Mouse (Mus musculus) Muller cell, postnatal 12 days (primary cell): Measurements from ENCODE around the gene Pld4.

ENCODE experiments used
- DNase-seq: peaks from one replicate; pipeline ENCODE4 v3.0.0-alpha.2; 2015; ENCODE audit errors: inconsistent ontology term

Gene Pld4

DNA sequence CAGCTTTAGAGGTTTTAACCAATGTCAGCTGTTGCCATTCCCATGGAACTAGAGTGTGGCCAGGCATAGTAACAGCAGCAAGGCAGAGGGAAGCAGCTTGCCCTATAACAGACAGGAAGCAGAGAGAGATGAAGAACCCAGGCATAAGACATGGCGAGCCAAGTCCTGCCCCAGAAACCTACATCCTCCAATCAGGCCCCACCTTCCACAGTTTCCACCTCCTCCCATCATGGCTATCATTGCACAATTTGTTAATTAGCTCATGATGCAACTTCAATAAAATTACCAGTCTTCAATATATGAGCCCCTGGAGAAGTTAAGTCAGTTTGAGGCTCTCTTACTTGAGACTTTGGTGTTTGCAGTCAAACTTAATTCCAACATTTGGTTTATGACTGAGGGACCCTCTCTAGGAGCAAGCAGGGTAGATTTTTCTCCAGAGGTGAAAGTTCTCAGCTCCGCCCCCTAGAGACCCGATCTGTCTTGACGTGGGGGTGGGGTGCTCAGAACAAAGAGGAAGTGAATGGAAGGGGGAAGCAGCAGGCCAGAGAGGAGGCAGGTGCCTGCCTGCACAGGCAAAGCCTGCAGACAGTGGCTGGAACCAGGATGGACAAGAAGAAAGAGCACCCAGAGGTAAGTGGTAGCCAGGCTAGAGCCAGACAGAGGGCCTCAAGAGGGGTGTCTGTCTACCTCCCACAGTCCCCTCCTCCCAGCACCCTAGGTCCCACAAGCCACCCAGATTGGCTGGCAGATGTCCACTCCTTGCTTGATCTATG lies at the start of gene Pld4:
Gene Pld4 (plus strand): TSS at position 502 of the 773 bp plus-strand sequence.
- DNase-seq, result no peak

DNA sequence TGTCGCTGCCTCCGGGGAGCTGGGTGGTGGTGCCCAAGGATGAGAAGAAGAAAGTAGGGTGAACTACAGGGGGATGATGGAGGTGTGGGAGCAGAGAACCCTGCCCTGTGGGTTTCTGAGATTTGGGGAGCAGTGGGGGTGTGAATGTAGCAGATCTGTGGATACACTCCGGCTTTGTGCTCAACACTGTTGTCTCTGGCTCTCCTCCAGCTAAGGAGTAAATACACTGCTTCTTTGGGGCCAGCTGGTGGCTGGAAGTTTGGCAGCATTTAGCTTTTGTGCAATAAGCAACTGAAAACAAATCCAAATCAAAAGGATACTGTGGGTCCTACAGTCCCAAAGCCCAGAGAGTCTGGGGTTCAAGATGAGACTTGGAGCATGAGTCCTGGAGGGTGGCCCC lies 46.5 kb upstream of the Pld4 start:
- DNase-seq, result peak; percentile 40

DNA sequence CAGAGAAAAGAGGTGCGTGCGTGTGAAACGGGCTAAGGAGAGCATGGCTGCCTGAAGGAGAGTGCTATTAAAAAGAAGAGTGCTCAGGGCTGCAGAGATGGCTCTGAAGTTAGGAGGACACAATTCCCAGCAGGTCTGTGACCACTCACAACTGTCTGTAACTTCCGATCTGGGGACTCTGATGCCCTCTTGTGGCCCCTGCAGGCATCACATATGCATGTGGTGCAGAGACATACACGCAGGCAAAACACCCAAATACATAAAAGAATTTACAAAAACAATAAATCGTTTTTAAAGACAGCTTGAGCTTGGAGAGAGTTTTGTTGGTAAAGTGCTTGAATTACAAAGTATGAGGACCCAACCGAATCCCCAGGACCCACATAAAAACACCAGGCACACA lies 43.3 kb upstream of the Pld4 start:
- no peak for DNase-seq

DNA sequence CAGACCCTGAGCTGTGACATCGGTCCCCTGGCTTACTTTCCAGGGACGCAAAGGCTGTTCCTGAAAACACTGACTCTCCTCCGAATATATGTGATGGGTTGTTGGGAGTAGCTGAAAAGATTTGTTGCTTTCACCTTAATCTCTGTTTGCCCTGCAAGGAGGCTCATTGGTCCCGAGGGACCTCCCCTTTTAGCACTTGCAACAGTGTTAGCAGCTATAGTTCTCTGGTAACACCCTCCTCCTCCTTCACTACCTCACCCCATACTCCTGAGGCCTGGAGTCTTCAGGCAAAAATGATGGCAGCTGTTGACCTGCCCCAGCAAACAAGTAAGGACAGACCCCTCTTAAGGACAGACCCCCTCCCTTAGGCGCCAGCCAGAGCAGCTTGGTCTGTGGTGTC lies 41.5 kb upstream of the Pld4 start:
- DNase-seq, result no peak

DNA sequence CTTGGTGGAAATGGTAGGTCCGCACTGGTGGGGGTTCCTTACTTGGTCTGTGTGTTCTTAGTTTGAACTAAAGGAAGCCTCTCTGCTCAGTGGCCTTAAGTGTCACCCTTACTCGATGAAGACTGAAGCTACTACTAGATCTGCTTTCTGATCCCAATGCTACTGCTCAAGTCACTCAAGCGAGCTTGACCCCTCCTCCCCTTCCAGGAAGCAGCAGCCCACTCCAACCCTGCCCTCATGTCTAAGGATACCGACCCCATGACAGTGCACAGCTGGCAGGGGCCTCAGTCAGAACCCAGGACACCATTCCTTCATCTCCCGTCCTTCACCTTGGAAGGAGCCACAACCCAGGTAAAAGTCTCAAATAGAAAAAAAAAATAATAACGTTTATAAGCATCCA lies 40.2 kb upstream of the Pld4 start, which contains the start of gene Cep170b:
Gene Cep170b (plus strand): TSS at position 240 of the 400 bp plus-strand sequence.
- no peak for DNase-seq

DNA sequence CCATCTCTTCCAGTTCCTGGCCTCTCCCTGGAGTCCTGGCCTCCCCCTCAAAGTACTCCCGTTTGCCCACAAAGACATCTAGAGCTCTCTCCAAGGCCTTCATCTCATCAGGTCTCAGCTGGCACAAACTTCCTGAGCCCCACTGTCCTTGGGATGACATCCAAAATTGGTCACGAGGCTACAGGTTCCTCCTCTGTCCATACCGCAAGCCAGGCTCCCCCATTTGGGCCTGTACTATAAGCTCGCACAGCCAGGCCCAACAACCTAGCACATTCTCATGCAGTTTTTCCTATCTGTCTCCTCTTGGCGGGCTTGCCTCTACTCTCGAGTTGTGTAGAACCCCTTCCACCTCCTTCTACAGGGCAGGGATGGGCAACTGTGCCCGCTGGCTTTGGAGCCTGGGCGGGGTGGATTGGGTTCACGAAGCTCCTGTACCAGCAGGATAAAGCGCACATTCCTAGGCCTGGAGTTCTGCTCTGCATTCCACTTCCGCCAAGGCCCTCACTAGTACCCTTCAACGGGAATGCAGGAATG lies 39.5 kb upstream of the Pld4 start:
- DNase-seq, result peak; percentile 47

DNA sequence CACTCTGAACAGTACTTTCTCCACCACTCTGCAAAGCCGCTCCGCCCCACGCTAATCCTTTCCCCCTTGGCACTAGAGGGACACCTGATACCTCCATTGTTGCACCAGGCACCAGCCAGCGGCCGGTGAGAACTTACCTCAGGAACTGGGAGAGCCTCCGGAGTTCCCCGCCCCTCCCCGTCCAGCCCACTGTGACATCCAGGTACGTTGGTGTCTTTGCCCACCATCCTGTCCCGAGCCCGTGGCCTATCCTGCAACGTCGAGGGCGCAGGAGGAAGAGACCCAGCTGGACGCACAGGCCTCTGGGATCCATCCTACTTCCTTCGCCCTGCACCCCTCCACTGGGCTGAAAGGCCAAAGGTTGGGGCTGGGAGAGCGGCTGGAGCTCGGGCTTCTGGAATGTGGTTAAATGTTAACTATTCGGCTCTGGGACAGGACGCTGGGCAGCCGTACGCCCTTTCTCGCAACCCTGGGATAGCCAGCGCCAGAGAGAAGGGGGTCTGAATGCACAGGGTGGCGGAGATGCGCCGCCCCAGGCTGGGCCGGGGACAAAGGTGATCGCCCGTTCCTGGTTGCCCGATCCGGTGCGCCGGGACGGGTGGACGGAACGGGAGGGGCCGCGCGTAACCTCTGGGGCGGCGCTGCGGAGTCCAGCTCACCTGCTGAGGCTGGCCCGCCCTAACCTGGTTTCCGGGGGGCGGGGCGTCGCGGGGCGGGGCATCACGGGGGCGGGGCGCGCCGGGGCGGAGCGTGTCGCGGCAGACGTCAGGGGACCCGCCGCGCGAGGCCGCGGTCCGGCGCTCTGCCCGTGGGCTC lies 38.8 kb upstream of the Pld4 start:
- peak; percentile 79 for DNase-seq

DNA sequence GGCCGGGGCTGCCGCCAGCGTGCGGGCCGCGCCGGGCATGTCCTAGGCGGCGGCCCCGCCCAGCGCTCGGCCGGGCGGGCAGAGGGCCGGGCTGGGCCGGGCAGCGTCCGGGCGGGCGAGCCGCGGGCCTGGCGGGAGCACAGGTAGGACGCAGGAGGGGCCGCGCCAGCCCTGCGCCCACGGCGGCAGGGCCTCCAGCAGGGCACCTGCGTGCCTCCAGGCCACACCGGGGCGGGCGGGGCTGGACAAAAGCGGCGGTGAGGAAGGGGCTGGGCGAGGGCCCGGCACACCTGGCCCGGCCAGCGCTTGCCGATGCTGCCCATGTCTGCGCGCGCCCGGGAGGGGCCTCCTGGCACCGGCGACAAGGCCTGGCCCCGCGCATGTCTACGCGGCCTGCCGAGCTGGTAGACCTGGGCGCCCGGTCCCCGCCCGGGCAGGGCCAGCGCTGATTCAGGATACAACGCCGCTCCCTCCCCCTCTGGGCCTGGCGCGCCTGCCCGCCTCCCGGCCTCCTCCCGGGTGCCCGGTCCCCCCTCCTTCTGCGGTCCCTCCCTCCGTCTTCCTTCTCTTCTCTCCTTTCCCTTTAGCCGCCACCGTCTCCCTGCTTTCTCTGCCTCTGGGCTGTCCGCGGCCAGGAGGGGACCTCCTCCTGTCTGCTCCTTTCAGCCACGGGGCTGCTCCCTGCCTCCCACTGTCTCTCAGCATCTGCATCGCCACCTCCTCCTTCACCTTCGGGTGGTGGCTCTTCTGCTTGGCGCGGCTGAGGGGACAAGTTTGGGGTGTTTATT lies 38.0 kb upstream of the Pld4 start:
- peak; percentile 75 for DNase-seq

DNA sequence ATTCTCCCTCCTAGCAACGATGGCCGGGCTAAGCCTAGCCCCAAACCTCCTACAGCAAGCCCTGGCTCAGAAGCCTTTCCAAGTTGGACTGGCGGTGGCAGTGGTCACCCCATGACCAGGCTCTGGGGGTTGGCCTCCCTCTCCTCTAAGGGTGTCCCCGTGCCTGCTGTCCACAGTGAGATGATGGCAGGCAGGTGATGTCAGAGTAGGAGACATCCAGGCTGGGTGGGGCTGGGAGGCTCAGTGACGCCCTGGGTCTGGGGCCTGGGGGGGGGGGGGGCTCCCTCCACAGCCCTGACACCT lies 37.5 kb upstream of the Pld4 start:
- DNase-seq, result no peak

DNA sequence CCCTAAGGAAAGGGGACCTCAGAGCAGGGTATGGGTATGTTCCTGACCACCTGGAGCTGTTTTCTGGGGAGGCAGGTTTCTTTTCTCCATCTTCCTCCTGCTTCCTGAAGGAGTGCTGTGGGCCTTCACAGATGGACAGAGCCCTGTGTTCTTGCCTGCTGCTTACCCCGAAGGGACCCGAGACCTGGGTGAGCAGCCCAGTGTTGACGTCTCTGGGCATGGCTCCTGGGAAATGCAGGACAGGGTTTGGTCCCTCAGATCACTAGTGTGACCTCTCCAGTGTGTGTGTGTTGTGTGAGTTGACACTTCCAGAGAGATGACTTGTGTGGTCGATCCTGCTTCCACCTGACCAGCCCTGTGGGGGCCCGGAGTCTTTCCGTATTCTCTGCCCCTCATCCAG lies 37.0 kb upstream of the Pld4 start:
- no peak for DNase-seq

DNA sequence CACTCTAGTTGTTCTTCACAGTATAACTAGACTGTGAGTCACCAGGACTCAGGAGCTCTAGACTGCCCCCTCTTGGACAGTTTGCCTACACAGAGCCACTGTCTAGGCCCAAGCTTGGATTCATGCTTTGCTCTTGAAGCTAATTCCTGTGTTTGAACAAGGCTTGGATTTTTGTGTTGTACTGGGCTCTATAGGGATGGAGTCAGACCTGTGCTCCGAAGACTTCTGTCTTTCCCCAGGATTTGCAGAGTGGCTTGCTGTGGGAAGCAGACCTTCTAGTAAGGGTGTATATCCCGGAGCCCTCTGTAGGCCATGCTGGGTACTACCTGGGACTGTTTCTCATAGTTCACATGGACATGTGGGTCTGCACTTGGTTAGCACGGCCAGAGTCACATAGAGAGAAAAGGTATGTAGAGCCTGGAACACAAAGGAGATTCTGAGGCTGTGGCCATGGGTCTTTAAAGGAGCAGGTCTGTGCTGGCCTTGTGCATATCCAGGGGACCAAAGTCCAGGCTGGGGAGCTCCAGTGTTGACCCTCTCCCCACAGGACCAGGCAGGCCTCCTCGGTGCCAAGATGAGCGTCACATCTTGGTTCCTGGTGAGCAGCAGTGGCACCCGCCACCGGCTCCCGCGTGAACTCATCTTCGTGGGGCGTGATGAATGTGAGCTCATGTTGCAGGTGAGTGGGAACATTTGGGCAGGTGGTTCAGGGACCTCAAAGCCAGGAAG lies 36.2 kb upstream of the Pld4 start:
- peak; percentile 56 for DNase-seq

DNA sequence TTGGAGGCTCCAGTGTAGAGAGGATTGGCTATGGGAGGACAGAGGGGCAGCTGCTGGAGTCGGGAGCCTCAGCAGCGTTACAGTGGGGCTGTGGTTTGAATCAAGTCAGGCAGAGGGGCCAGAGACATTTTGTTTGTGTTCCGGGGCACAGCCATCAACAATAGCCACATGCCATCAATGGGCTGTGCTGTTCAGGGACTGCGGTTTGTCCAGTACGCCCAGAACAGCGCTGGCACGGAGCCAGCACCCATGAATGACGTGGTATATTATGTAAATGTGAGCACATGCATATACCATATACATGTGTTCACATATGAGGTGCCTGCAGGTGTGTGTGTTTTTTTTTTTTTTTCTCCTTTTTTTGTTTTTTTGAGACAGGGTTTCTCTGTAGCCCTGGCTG lies 32.7 kb upstream of the Pld4 start:
- no peak for DNase-seq

DNA sequence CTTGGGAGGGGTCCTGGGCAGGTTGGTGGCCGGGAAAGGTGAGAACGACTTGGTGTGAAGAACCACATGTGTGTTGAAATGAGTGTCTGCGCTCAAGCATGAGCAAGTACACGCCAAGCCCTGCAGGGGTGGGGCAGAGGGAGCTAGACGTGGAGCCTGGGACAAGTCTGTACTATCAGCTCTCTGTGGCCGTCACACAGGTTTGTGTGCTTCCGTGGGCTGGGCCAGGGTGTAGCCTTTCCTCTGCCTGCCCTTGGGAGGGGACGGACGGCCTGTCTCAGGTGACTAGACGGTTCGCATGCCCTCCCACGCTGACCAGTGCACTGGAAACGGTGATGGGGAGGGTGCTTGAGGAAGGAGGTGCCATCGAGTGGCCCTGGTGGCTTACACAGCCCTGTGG lies 29.6 kb upstream of the Pld4 start:
- DNase-seq, result no peak

DNA sequence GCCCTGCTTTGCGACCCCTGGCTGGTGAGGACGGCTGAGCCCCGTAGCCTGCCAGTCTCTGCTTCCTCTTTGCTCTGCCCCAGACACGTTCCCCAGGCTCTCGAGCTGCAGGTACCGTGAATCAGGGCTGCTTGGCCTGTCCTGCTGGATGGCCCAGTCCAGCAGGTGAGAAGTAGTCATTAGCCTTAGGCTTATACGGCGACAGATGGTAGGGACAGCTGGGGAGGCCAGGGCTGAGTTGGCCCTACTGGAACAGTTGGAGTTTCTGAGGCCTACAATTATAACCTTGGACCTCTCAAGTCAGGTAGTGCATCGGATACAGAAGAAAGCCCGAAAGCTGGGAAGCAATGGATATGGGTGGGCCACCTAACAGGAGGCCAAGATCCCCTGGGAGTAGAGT lies 27.9 kb upstream of the Pld4 start:
- DNase-seq, result no peak

DNA sequence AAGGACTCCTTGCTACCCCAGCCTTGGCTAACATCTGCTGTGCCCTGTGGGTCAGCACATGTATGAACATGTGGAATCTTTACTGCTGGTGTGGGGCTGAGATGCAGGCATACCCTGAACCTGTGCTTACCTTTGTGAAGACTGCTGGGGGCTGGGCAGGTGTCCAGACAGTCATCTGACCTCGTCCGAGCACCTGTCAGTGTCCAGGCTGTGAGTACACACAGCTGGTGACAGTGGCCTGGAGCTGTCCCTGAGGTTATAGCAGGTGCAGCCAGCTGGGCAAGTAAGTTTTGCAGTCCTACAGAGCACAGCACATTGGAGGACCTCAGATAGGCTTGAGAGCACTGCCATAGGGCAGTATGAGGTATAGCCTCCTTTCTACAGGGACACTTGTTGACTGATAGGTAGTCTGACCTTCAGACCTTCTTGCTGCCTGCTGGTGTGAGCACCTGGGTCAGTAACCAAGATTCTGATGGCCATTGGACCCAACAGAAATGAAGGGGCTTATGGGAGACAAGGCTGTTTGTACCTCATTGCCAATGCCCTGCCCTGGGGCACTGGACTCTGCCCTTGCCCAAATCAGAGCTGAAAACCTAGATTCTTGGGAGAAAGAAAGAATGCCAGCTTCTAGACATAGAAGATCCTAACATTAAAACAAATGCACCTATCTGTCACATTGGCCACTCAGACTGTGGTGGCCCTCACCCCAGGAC lies 26.2 kb upstream of the Pld4 start:
- DNase-seq, result no peak

DNA sequence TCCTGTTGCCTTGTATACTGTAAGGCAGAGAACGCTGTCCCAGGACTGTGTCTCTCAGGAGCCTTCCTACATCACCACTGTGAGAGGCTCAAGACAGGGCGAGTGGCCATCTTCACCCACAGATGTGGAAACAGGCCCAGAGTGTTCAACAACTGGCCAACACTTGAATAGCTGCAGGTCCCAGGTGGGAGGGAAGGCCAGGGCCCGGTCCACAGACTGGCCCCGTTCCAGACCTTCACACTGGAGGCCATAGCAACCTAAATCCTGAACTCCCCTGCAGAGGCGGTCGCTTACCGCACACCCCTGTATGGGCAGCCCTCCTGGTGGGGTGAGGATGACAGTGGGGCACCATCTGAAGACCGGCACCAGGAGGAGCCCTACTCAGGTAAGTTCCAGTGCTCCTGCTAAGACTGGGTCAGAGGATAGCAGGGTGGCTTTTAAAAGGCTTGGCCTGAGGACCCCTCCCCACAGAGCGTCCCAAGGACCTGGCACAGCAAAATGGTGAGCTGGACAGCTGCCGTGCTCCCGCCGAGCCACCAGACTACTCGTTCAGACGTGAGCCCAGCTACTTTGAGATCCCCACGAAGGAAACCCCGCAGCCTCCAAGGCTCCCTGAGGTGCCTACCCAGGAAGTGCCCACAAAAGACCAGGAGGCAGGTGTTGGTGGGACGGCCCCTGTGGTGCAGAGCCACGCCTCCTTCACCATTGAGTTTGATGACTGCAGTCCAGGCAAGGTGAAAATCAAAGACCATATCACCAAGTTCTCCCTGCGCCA lies 25.4 kb upstream of the Pld4 start:
- no peak for DNase-seq

DNA sequence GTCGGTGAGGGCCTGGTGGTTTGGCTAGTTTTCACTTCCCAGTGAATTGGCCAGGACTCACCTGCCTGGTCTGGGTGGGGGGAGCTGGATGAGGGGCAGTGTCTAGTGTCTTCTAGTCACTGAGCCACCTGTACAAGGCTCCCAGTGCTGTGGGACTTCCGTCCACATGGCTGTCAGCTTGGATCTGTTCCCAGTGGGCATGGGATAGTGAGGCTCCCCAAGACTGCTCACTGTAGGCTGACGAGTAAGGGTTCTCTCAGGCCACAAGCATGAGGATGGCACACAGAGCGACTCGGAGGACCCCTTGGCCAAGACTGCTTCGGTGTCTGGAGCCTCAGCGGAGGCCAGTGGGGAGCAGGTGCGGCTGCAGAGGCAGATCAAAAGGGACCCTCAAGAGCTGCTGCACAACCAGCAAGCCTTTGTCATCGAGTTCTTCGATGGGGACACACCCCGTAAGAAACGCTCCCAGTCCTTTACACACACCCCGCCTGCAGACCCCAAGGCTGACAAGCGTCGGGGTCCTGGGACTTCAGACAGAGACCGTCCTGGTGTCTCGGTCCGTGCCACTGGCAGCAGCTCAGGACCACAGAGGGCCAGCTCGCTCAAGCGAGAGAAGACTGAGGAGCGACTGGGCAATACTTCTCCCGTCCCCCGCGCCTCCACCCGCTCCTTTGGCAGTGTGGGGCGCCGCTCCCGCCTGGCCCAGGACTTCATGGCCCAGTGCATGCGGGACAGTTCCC lies 24.4 kb upstream of the Pld4 start:
- no peak for DNase-seq

DNA sequence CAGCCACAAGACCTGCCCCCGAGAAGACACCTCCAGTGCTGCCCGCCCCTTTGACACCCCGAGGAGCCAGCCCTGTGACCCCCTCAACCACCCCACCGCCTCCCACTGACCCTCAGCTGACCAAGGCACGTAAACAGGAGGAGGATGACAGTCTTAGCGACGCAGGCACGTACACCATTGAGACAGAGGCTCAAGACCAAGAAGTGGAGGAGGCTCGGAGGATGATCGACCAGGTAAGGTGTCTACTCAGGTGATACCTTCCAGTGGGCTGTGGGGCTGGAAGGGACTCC lies 23.9 kb upstream of the Pld4 start:
- DNase-seq, result no peak

DNA sequence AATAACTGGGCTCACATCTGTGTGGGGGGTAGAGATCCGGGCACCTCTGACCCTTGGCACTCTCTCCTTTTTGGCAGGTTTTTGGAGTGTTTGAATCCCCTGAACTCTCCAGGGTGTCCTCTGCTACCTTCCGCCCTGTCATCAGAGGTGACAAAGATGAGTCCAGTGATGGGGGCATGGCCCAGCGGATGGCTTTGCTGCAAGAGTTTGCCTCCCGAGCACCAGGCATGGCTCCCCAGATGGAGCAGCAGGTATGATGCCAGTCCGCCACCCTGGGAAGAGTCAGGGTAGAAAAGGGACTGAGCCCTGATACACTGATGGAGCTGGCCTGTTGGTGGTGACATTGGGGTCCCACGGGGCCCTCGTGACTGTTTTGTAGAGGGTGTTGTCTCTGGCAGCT lies 23.4 kb upstream of the Pld4 start:
- no peak for DNase-seq

DNA sequence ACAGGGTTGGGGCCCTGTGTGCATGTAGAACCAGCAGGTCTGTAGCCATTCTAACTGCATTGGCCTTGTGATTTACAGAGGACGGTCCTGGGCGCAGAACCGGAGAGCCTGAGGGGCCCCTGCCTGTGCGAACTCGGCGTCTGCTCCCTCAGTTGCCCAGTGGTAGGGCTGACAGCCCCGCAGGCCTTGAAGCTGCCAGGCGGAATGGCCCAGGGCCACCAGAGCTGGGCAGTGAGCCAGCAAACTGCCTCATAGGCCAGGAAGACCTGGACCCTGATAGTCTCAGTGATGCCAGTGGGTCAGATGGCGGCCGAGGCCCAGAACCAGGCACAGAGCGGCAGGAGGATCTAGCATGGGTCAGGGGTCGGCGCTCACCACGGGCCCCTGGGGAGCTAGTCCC lies 22.7 kb upstream of the Pld4 start:
- DNase-seq, result peak; percentile 67
